Mouse (Mus musculus): ENCODE data around the gene Tbx1. TPM values are rescaled to one million over a fixed set of nuclear protein-coding genes. Genes with fewer than 3 reads are reported as not detected.

Gene Tbx1
- polyA plus RNA-seq, 1 experiment, result 3.3 TPM

DNA sequence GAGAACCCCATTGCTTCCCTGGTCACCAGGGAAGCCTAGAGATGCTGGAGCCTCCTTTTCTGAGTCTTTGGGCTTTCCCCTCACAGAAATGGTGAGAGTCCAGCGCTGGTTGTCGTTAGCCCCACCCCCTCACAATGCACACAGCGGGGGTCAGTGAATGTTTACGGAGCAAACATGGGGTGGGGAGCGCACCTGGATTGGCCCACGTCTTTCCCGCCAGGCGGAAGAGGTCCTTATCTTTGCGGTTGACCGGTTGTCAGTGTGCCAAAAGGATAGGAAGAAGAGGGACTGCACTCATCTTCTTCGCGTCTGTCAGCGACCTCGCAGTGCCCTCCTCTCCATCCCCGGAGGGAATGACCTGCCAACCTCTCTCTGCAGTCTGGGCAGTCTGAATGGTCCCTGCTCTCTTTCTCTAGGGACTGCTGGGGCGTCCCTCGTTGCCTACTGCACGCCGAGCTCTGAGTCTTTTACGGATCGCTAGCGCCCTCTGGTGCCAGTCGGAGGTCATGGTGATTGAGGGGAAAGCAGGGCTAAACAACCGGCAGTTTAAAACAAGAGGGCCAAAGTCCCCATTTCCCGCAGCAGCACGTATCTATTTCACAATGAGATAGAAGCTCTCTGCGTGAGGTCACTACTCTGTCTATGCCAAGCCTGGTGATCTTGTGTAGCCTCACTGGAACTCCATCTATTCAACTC is 27.0 kb upstream of the Tbx1 start:
- Histone ChIP-seq H3K27ac (ENCODE audit: insufficient read depth, low read length) (no peak overlapping the region), H3K4me1 (ENCODE audit: control insufficient read depth, insufficient read depth, low read length) (no peaks in the 10 kb centered on the region), H3K4me3 (ENCODE audit: insufficient read depth, low read length) (no peak overlapping the region)
- TF ChIP-seq POLR2A (IDR thresholded peaks at IDR 0.05; ENCODE audit: low read depth, low read length) (no peak), CTCF (IDR thresholded peaks at IDR 0.05; ENCODE audit: borderline replicate concordance, insufficient read depth, low read length) (peak; percentile 96)

DNA sequence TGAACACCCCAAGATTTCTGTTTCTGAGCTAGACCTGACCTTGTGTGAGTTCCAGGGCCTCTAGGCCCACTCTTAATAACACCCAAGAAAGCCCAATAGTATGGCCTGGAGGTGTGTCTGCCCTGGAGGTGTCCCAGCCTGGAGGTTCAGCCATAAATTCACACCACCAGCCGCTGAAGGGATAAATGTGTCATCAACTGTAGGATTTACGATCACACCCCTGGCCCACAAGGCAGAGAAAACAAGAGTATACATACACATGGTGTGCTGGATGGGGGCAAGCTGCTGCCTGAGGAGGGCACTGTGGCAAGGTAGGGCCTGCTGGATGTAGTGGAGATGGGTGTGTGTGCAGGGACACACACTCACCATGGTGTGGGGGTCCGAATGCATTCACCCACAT is 22.8 kb upstream of the Tbx1 start:
- TF ChIP-seq CTCF (IDR thresholded peaks at IDR 0.05; ENCODE audit: borderline replicate concordance, insufficient read depth, low read length) (no peak), POLR2A (IDR thresholded peaks at IDR 0.05; ENCODE audit: low read depth, low read length) (no peak)
- H3K4me3 ChIP-seq (ENCODE audit: insufficient read depth, low read length), result no peak overlapping the region
- H3K4me1 ChIP-seq (ENCODE audit: control insufficient read depth, insufficient read depth, low read length), result no peaks in the 10 kb centered on the region
- no peak overlapping the region for H3K27ac ChIP-seq (ENCODE audit: insufficient read depth, low read length)

DNA sequence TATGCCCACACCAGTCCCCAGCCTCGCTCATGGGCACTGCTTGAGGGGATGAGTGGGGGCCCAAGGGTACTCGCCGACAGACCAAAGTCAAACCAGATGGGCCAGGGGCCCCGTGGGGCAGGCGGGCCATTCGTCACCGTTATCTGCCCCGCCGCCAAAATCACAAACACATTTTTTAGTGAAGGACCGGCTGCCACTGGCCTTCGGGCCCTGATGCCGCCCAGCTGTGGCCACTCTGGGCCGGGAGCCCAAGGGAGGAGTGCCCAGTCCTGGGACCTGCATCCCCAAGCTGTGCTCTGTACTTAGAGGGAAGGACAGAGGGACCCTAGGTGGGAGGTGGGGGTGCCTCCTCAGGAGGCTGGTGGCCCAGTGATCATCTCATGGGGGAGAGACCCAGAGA is 21.3 kb upstream of the Tbx1 start:
- no peak for TF ChIP-seq POLR2A (IDR thresholded peaks at IDR 0.05; ENCODE audit: low read depth, low read length)
- TF ChIP-seq CTCF (IDR thresholded peaks at IDR 0.05; ENCODE audit: borderline replicate concordance, insufficient read depth, low read length), result no peak
- H3K4me3 ChIP-seq (ENCODE audit: insufficient read depth, low read length), result no peak overlapping the region
- no peak overlapping the region for H3K27ac ChIP-seq (ENCODE audit: insufficient read depth, low read length)
- H3K4me1 ChIP-seq (ENCODE audit: control insufficient read depth, insufficient read depth, low read length), result no peaks in the 10 kb centered on the region

DNA sequence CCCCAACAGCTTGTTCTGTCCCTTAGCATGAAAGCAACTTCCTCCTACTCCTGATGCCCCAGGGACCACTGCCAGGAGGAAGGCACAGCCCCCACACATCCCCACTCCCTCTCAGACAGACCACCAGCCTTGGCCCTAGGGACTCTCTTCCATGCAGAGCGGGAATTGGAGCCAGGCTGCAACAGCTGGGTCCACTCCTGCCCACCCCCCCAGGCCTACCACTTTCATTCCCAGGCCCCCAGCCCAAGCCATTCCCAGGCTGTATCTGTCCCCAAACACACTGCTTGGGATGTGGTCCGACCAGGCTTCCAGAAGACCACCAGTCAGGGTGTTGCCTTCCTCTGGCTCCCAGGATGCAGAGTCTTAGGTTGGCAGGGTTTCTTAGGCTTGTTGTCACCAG is 18.6 kb upstream of the Tbx1 start:
- Histone ChIP-seq H3K27ac (ENCODE audit: insufficient read depth, low read length) (no peak overlapping the region), H3K4me3 (ENCODE audit: insufficient read depth, low read length) (no peak overlapping the region), H3K4me1 (ENCODE audit: control insufficient read depth, insufficient read depth, low read length) (no peaks in the 10 kb centered on the region)
- no peak for TF ChIP-seq CTCF (IDR thresholded peaks at IDR 0.05; ENCODE audit: borderline replicate concordance, insufficient read depth, low read length)
- no peak for TF ChIP-seq POLR2A (IDR thresholded peaks at IDR 0.05; ENCODE audit: low read depth, low read length)

DNA sequence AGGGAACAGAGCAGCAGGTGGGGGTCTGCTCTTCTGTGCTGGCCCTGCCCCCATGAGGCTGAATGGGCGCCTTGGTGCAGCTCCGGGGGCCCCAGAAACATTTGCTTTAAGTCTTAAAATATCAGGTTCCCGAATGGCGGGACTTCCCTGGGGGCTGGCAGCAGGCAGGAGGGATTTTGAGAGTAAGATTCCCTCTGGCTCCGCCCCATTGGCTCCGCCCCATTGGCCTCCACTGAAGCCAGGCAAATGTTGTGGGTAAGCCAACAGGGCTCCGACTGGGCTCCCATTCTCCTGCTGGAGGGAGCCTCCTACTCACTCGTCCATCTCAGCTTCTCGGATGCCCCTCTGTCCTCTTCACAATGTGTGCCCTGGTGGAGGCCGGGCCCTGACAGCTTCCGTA is 17.8 kb upstream of the Tbx1 start:
- TF ChIP-seq CTCF (IDR thresholded peaks at IDR 0.05; ENCODE audit: borderline replicate concordance, insufficient read depth, low read length) (no peak), POLR2A (IDR thresholded peaks at IDR 0.05; ENCODE audit: low read depth, low read length) (no peak)
- Histone ChIP-seq H3K4me3 (ENCODE audit: insufficient read depth, low read length) (no peak overlapping the region), H3K27ac (ENCODE audit: insufficient read depth, low read length) (no peak overlapping the region), H3K4me1 (ENCODE audit: control insufficient read depth, insufficient read depth, low read length) (no peaks in the 10 kb centered on the region)

GRCm38 (mm10) chr16:18605705-18606104 is 15.2 kb upstream of the Tbx1 start:
- Histone ChIP-seq H3K4me3 (ENCODE audit: insufficient read depth, low read length) (no peak overlapping the region), H3K27ac (ENCODE audit: insufficient read depth, low read length) (no peak overlapping the region), H3K4me1 (ENCODE audit: control insufficient read depth, insufficient read depth, low read length) (no peaks in the 10 kb centered on the region)
- no peak for TF ChIP-seq POLR2A (IDR thresholded peaks at IDR 0.05; ENCODE audit: low read depth, low read length)
- no peak for TF ChIP-seq CTCF (IDR thresholded peaks at IDR 0.05; ENCODE audit: borderline replicate concordance, insufficient read depth, low read length)

DNA sequence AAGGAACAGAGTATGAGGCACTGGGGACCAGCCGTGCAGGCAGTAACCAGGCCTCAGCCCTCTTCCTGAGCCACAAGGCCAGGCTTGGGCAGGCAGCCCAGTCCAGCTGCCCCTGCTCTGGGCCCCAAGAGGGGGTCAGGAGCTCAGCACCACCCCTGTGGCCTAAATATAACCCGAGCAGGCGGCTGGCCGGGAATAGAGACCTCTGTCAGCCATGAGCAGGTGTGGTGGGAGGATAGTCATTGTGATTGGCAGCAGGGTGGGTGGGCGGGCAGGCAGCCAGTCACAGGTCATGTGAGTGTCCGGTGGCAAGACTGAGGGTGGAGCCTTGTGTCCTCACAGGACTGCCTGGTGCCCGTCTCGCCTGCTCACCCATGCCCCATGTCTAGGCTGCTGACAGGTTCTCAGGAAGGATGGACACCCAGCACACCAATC is 13.8 kb upstream of the Tbx1 start:
- TF ChIP-seq CTCF (IDR thresholded peaks at IDR 0.05; ENCODE audit: borderline replicate concordance, insufficient read depth, low read length) (no peak), POLR2A (IDR thresholded peaks at IDR 0.05; ENCODE audit: low read depth, low read length) (no peak)
- no peak overlapping the region for H3K4me3 ChIP-seq (ENCODE audit: insufficient read depth, low read length)
- H3K4me1 ChIP-seq (ENCODE audit: control insufficient read depth, insufficient read depth, low read length), result no peaks in the 10 kb centered on the region
- H3K27ac ChIP-seq (ENCODE audit: insufficient read depth, low read length), result no peak overlapping the region

DNA sequence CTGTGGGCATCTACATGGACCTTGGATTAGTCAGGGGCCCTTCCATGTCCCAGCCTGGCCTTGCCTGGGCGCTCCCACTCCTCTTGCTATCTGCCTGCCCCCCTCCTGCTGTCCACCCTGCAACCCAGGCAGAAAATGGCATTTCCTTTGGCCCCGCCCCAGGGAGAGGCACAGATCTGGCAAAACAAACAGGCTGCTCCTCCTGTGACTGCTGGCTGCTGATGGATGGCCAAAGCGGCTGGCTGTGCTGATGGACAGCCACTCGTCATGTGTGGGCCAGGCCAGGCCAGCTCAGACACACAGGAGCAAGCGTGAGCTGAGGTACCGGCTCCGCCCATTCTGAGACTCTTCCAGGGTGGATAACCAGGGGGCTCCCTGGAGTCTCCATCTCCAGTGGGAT is 11.0 kb upstream of the Tbx1 start:
- no peaks in the 10 kb centered on the region for H3K4me1 ChIP-seq (ENCODE audit: control insufficient read depth, insufficient read depth, low read length)
- H3K4me3 ChIP-seq (ENCODE audit: insufficient read depth, low read length), result no peak overlapping the region
- no peak for TF ChIP-seq CTCF (IDR thresholded peaks at IDR 0.05; ENCODE audit: borderline replicate concordance, insufficient read depth, low read length)
- TF ChIP-seq POLR2A (IDR thresholded peaks at IDR 0.05; ENCODE audit: low read depth, low read length), result no peak
- H3K27ac ChIP-seq (ENCODE audit: insufficient read depth, low read length), result no peak overlapping the region

DNA sequence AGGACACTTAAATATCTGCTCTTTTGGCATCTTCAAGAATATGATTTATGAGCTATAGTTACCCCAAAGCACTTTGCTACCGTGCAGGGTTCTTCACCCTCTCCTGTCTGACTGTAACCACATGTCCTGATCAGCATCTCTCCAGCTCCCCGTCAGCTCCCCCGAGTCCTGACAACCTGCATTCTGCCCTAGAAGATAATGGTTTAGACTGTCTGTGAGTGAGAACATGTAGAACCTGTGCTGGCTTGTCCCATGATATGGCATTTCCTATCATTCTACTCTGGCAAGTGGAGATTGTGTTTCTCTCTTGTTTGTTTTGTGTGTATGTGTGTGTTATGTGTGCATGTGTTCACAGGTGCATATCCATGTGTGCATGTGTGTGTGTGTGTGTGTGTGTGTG is 7.5 kb upstream of the Tbx1 start:
- H3K27ac ChIP-seq (ENCODE audit: insufficient read depth, low read length), result no peak overlapping the region
- H3K4me1 ChIP-seq (ENCODE audit: control insufficient read depth, insufficient read depth, low read length), result no peaks in the 10 kb centered on the region
- no peak overlapping the region for H3K4me3 ChIP-seq (ENCODE audit: insufficient read depth, low read length)
- TF ChIP-seq POLR2A (IDR thresholded peaks at IDR 0.05; ENCODE audit: low read depth, low read length) (no peak), CTCF (IDR thresholded peaks at IDR 0.05; ENCODE audit: borderline replicate concordance, insufficient read depth, low read length) (no peak)

DNA sequence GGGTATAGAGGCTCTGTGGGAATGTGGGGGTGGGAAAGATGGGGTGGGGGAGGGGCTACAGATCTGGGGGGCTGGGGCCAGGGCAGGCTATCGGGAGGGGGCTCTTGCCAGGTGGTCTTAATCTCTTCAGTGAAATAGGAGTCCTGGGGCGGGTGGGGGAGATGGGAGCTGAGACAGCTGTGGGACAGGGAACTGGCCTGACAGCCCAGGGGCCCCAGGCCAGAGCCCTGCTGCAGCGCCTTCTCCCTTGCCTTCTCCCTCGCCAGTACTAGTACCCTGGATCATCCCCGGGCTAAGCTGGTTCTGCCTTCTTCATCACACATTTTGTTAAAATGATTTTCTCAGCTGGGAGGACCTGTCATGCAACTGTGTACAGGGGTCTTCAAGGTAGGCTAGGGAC is 5.8 kb upstream of the Tbx1 start:
- Histone ChIP-seq H3K4me1 (ENCODE audit: control insufficient read depth, insufficient read depth, low read length) (no peaks in the 10 kb centered on the region), H3K27ac (ENCODE audit: insufficient read depth, low read length) (no peak overlapping the region), H3K4me3 (ENCODE audit: insufficient read depth, low read length) (no peak overlapping the region)
- TF ChIP-seq CTCF (IDR thresholded peaks at IDR 0.05; ENCODE audit: borderline replicate concordance, insufficient read depth, low read length) (no peak), POLR2A (IDR thresholded peaks at IDR 0.05; ENCODE audit: low read depth, low read length) (no peak)

Measured in embryonic fibroblast, embryonic 13.5 days (primary cell).